Mouse (Mus musculus) ovary, postnatal 10 days (tissue): ENCODE results near the gene Hlf.
A peak's percentile ranks its signal among the peaks of the same experiment; 100 is the strongest.

Source experiments
- DNase-seq: peaks from one replicate; pipeline ENCODE4 v3.0.0; 2022; ENCODE audit warnings: low spot score

The Hlf gene

DNA sequence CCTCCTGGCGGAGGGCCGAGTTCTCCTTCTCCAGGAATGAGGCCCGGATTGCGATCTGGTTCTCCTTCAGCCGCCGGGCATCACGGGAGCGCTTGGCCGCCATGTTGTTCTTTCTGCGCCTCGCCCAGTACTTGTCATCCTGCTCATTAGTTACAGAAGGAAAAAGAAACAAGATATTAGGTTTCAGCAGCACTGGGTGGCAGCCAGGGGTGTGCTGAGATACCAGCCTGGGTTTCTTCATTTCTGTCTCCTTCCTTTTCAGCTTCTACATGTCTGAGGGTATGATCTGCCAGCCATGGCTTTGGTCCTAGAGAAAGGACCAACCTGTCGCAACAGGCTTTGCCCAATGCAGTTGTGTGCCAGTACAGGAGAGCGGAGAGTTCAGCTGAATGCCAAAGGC lies 49.9 kb downstream of the Hlf start:
- no peak for DNase-seq

DNA sequence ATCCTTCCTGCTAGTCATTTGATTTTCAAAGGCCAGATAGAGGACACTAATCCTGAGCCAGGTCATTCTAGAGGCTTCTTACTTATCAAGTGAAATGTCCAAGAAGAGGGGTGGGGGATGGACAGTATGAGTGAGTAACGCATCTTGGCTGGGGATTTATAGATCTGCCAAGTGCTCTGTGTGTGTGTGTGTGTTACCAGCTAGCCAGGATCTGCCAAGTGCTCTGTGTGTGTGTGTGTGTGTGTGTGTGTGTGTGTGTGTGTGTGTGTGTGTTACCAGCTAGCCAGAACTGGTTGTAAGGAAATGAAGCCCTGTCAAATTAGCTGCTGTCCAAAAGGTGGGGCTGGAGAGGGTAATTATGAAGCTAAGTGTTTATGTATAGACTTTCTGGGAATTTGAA lies 55.9 kb downstream of the Hlf start:
- no peak for DNase-seq

DNA sequence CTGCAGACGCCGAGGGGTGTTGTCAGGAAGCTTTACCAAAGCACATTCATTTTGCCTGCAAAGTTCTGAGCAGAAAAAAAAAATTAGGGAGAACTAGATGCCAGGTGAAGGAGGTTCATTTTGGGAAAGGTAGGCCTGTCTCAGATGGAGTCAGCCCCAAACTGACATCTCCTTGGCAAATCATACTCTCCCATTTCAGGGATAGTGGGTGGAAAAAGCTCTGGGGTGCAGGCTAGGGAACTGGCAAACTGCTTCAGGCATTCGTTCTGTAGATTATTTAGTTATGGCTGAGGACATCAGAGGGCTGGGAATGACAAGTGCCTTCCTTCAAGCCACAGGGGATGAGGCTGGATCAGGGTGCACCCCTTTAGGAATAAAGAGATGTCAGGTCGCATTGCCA lies 58.0 kb downstream of the Hlf start:
- no peak for DNase-seq

DNA sequence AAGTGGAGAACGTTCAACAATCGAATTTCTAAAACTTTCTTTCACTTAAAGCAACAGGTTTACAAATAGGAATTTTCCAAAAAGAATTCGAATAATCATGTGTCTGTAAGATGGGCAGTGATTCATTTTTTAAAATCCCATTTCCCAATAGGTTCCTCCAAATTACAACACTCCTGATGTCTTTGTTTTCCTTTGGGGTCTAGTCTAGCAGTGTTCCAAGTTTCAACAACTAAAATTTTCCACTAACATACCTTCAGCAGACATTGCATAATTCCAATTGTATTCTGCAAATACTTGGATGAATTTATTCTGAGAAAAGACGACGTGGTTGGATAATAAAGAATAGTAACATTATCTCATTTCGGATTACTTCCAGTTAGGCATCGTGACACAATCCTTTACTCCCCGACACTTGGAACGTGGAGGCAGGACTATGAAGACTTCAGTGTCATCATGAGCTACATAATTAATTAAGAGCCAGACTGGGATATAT lies 60.4 kb downstream of the Hlf start:
- no peak for DNase-seq

DNA sequence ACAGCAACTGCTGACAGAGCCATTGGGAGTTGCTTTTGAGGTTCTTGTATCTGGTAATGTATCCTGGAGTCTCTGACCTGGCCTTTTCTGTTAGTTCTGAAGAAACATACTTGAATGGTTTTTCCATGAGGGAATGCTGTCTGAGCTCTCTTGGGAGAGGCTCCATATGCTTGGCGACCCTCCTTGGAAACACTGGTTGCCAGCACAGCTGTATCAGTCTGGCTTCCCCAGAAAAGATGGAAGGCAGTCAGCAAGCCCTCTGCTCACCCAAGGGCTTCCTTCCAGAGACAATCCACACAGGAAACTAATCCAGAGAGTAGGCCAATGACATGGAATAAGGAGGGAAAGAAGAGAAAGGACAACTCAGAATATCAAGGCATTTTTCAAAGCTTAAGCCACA lies 63.9 kb downstream of the Hlf start:
- DNase-seq, result no peak

DNA sequence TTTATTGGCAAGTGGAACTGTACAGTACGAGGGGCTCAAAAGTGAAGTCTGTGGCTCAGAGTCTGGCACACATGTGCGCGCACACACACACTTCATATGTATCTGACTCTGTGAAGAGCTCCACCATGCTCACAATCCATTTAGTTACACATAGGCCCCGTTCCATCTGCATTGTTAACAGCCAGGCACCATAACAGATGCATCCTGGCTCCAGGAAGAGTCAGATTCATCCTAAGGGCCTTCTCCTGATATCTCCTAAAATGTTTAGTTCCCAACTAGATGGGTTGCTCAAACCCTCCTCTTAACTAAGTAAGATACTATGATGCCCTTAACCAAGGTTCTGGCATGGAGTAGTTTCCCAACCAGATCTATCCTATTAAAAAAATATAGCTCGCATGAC lies 64.5 kb downstream of the Hlf start:
- no peak for DNase-seq

DNA sequence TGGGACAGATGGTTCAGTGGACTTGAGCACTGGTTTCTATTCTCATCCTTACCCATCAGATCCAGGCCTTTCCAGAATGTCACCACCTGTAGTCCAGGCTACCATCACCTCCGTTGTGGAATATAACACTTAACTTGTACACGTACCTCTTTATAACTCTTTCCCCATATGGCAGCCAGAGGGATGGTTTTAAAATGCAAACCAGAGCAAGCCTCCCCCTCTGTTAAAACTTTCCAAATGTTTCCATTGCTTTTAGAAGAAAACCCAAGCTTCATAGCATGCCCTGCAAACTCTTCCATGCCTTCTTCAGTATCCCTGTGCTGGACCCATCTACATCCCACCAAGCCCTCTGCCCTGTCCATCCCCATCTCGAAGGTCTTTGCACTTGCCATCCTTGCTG lies 66.1 kb downstream of the Hlf start:
- DNase-seq, result no peak

DNA sequence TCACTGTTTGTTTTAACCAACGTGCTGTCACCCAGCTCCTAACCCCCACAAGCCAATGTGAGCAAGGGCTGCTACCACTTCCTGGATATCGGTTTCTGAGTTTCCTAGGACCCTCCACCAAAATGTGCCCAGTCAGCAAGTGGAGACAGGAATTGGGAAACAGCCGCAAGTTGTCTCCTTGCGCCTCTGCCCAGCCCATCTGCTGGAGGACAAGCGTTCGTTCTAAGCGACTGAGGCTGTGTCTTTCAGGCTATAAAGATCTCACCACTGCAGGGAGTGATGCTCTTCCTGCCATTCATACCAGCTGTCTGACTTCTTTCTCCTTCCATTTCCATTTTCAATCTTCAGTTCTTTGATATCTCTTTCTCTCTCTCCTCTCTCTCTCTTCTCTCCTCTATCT lies 69.8 kb downstream of the Hlf start:
- DNase-seq, result no peak

DNA sequence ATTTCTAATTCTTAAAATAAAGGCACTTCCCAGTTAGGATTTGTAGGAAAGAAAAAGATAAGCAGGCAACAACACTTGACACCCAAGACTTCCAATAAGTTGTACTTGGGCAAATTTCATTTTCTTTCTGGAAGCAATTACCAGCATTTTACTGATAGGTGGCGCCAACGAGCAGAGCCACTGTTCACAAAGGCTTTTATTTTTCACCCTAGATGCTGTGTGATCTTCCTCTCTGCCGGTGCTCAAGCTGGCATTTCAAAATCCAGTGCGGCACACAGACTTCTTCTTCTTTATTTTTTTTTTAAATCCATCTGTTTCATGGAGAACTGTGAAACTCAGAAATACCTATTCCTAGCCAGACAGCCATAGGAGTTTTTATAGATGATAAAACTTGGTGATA lies 73.2 kb downstream of the Hlf start:
- peak; percentile 14 for DNase-seq

DNA sequence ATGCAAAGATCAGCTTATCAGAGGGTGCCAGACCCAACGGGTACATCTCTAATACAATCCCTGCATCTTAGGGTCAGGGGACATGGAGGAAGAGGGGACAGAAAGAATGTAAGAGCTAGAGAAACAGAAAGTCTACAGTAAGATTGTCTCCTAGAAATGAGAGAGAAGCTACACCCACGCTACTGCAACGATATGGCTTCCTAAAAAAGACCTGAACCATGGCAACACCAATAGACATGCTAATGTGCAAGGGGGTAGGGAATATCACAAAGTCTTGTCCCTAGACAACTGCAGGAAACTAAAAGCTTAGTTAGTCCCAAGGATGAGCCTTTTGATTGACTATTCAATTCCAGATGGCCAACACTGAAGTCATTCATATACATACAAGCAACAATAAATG lies 76.1 kb downstream of the Hlf start:
- DNase-seq, result no peak

DNA sequence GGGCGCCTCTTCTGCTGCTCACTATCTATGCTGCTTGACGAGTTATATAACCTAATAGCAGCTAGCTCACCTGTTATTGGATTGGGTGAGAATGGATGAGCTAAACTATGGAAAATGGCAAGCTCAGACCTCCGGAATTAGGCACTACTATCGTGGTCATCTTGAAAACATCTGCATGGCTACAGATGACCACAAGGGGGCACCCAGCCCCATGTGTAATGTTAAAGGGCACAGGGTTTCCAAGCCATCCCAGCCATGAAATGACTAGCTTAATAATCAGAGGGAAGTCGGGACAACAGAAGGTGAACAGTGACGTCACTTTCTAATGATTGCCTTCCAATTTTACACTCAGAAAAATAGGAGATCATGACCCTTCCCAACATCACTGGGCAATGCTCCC lies 83.7 kb downstream of the Hlf start:
- DNase-seq, result peak; percentile 24

DNA sequence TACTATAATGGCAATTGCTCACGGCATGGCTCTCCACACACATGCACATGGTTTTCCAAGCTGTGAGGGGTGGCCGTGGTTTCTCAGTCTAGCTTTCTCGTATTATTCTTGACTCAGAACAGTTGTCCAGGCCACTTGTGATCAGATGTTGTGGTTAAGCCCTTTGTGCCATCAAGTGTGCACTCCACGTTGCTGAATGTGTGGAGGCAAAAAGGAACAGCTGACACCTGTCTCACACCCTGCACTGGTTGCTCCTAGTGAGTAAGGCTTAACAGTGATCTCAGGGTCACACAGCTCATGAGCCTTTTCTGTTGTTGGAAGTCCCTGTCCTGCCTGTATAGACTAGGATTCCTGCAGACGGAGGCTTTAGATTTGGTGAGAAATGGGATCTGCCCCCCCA lies 84.6 kb downstream of the Hlf start:
- no peak for DNase-seq

DNA sequence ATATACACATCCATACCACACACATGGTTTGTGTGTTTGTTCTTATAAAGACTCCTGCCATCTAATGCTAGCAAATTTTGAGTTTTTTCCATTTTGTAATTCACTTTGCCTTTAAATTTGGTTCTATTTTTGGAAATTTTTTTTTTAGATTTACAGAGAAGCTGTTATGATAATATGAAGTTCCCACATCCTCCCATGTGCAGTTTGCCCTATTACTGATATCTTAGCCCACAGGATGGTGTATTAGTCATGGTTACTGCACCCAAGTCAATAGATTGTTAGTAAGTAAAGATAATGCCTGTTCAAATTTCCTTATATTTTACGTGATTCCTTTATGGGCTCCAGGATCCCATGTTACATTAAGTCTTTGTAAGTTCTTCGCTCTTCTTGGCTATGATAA lies 96.1 kb downstream of the Hlf start:
- DNase-seq, result no peak

DNA sequence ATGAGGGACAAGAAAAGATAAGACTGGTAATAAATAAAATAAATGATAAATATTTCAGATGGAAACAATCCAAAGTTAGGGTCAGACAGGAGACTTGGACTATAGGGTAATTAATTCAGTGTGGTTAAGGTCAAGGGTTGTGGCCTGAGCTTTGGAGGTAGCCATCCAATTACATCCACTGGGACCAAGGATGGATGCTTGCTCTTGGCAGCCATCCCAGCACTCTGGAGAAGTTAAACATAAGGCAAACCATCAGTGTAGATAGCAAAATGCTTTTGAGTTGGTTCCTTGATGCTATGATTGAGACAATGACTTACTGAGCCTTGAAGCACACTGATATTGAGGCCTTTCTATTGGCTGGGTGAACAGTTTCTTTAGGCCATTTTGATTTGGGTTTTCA lies 97.9 kb downstream of the Hlf start:
- no peak for DNase-seq

DNA sequence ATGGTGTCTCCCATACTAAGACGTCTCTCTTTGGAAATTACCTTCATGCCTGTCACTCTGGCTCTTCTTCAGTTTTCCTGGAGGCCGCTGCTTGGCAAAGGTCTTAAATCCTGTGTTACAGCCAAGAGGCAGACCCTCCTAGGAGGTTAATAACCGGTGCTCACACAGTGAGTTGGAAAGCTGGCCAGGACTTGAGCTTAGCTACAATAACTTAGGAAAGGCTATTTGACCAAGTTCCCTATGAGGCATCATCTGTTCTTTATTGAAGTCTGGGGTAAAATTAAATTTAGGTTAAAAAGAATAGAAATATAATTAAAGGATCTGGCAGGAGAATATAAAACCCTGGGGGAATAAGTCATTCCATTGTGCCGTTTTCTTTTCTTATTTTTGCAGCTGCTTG lies 99.5 kb downstream of the Hlf start:
- no peak for DNase-seq

DNA sequence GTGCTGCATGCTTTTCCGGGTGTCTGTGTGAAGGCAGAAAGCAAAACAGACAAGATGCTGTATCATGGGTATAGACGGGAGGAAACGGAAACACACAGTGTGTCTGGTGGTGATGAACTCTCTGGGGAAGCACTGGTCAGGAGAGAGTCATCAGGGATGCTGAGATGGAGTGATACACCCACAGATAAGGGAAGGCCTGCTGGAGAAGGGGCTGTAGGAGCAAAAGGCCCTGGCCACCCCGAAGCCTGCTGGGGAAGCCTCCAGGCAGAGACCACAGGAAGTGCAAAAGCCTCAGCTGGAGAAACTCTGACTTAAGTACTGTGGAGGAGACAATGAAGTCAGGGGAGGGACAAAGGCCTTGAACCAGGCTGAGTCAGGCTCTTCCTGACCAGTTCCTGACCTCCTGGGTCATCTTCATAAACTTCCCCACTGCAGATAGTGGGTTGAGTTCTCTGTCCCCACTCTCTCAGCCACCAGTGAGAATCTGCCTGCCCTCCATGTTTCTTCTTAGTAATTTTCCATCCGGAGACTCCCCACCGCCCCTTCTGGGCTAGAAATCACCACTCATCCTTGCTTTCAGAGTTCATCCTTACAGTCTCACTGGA lies 104.0 kb downstream of the Hlf start:
- no peak for DNase-seq
